Mouse (Mus musculus) kidney, adult 2 months (tissue): ENCODE data around the gene Nfia. TPM values are rescaled to one million over a fixed set of nuclear protein-coding genes. Genes with fewer than 3 reads are reported as not detected.

Experiments
- DNase-seq: peaks from one replicate; pipeline ENCODE4 v3.0.0; 2021
- H3K27ac ChIP-seq: fragments of 200-500 bp; 2 replicates; pipeline ENCODE4 v1.5.1; 2012; ENCODE audit warnings: low read depth, low read length, control low read depth, inconsistent platforms; ENCODE audit not compliant: insufficient read depth
- H3K27me3 ChIP-seq: fragments of 200-500 bp; replicated peaks from 2 replicates; pipeline ENCODE4 v1.6.1; 2012; ENCODE audit warnings: mild to moderate bottlenecking, moderate library complexity, low read length, inconsistent platforms; ENCODE audit not compliant: control insufficient read depth, insufficient read depth
- H3K36me3 ChIP-seq: fragments of 200-500 bp; 2 replicates; pipeline ENCODE4 v1.6.1; 2012; ENCODE audit warnings: mild to moderate bottlenecking, moderate library complexity, low read length, inconsistent platforms; ENCODE audit not compliant: control insufficient read depth, insufficient read depth
- H3K4me1 ChIP-seq: fragments of 200-500 bp; 2 replicates; pipeline ENCODE4 v1.6.1; 2011; ENCODE audit warnings: low read length; ENCODE audit not compliant: control insufficient read depth, insufficient read depth
- H3K4me3 ChIP-seq: fragments of 200-500 bp; 2 replicates; pipeline ENCODE4 v1.5.1; 2011; ENCODE audit warnings: mild to moderate bottlenecking, low read depth, low read length, control low read depth; ENCODE audit not compliant: insufficient read depth
- CTCF ChIP-seq: fragments of 200-500 bp; conservative IDR thresholded peaks from 2 replicates; pipeline ENCODE4 v1.5.1; 2011; ENCODE audit warnings: low read depth, mild to moderate bottlenecking, control low read depth, low read length, moderate library complexity, mixed read lengths; ENCODE audit not compliant: insufficient read depth, insufficient read length
- POLR2A ChIP-seq: fragments of 200-500 bp; IDR thresholded peaks from one replicate; pipeline ENCODE4 v1.6.1; 2011; ENCODE audit warnings: low read depth, low read length, control low read depth
- WGBS: fragments of 180-500 bp; shearing (Covaris S2); methylation state at CpG from one replicate; pipeline ENCODE4 v1.1.7; 2018; 5-methylcytosine and 5-hydroxymethylcytosine counted together
- polyA plus RNA-seq: library from polyadenylated mRNA; depleted of rRNA; stranded (reverse); fragments of >200 nt; gene quantifications from 2 replicates; pipeline ENCODE4 v1.2.3, GENCODE M21; 2012

Nfia gene
- polyA plus RNA-seq, 1 experiment = 46.5 TPM

DNA sequence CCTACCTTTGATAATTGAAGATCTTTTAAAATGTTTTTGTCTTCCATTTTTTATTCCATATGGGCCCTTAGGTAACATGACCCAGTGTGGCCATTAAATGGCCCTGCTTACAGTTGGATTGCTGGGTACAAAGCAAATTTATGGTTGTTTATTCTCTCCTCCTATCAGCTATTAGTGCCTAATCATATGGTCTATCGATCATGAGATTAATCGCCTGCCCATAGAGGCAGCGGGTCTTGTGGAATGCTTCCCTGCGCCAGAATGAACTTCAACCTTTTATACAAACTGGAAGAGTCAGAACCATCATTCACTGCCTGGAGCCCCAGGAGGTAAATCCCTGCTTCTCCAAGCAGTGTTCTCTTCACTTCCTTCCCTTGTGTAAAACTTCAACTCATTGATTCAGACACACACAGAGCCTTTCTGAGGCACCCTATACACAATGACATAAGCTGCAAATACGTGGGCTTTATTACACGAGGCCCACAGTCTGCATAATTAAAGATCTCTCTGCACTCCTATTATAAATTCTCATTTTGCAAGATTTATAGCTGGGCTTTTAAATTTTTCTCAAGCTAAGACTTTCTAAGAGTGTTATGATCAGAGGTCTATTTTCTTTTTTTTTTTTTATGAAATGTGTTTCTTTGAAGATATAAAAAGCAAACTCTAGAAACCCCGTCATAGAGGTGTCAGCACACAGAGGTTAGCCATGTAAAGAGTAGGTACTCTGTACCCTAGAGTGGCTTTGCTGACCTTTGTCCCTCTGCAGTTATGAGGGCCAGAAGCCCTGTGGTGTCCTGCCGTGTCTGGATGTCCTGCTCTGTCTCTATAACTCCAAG is 67.9 kb downstream of the Nfia start:
- H3K36me3 ChIP-seq = no peaks in the 10 kb centered on the region; the same call in 1 of the 2 replicates
- WGBS = 42% methylated on average over 8 of the region's 8 CpGs
- H3K27ac ChIP-seq = peak overlapping the region; percentile 40
- H3K27me3 ChIP-seq = no peaks in the 10 kb centered on the region
- no peak overlapping the region for H3K4me3 ChIP-seq
- peak; percentile 67 for DNase-seq
- peaks cover 32% of the 10 kb centered on the region for H3K4me1 ChIP-seq
- TF ChIP-seq CTCF (no peak), POLR2A (no peak)

DNA sequence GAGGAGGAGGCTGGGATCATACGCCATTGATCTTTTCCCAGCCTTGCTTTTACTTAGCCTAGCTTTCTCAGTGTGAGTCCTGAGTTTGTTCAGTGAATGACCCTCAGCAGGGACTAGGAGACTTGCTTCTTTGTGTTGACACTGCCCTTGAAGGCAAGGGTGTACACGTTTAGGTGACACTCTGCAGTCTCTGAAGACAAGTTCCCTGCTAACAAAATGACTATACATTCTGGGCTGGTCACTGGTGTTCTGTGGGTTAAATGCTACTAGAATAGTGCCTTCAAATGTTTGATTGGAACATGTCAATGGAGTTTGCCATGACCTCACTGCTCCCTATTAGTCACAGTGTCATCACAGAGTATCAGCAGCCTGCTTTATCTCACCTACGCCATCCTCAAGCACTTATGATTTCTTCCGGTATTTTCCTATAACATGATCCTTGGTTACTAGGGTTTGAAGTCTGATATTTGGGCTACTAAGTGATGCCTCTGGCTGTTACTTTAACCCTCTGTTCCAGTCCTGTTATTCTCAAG is 68.6 kb downstream of the Nfia start:
- WGBS = 70% methylated on average over 4 of the region's 4 CpGs
- Histone ChIP-seq H3K27ac (peak overlapping the region; percentile 21), H3K27me3 (no peaks in the 10 kb centered on the region), H3K4me1 (peaks cover 32% of the 10 kb centered on the region), H3K36me3 (no peaks in the 10 kb centered on the region; the same call in 1 of the 2 replicates), H3K4me3 (no peak overlapping the region)
- no peak for DNase-seq
- TF ChIP-seq CTCF = no peak
- no peak for TF ChIP-seq POLR2A

DNA sequence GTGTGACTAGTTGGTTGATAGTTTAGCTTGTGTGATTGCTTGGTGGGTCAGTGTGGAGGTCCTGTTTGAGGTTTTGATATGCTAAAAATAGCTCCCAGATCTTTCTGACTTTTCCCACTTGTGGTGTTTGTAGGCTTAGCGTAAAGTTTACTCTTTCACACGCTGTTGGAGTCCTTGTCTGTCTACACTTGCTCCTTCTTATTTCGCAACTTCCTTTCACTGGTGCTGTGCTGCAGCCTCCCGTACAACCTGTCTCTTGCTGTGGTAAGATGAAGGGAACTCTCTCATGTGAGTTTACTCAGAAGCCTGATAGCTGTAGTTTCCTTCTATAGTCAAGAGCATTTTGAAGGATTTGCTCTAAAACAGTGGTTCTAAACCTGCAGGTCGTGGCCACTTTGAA is 69.2 kb downstream of the Nfia start:
- H3K4me1 ChIP-seq = peaks cover 32% of the 10 kb centered on the region
- 80% methylated on average over 5 of the region's 5 CpGs for WGBS
- H3K4me3 ChIP-seq = no peak overlapping the region
- H3K27ac ChIP-seq = no peak overlapping the region; the same call in 1 of the 2 replicates
- H3K36me3 ChIP-seq = no peaks in the 10 kb centered on the region; the same call in 1 of the 2 replicates
- DNase-seq = no peak
- TF ChIP-seq CTCF (no peak), POLR2A (no peak)
- no peaks in the 10 kb centered on the region for H3K27me3 ChIP-seq

DNA sequence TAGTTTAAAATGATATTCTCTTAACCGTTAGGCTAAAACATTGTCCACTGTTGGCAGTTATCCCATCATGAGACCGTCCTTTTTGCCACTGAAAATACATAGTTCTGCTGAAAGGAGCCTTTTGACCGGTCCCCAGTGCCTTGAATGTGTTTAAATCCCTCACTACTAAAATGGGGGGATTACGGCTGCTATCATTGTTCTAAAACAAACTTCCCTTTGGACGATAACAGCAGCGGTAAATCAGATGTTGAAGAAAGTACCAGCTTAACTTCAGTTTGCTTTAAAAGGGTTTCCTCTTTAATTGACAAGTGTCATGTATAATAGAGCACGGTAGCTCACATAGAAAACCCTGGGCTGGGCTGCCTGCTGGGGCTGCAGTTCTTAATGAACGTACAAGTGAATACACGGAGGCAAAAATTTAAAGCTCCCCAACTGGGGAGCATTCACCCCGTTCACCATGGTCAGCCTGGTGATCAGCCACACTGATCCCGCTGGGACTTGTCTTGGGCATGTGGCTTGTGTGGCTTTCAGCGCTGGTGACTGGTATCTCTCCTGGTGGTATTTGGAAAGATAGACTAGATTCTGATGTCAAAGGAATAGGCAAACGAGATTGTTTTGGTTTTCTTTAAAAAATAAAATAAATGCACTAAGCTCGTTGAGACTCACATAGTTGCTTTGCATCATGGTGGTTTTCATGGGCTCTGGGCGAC is 71.6 kb downstream of the Nfia start:
- H3K4me3 ChIP-seq = no peak overlapping the region
- no peak for DNase-seq
- 85% methylated on average over 15 of the region's 15 CpGs for WGBS
- H3K27ac ChIP-seq = no peak overlapping the region
- peaks cover 24% of the 10 kb centered on the region for H3K4me1 ChIP-seq
- H3K36me3 ChIP-seq = no peaks in the 10 kb centered on the region; the same call in 1 of the 2 replicates
- TF ChIP-seq POLR2A (no peak), CTCF (no peak)
- H3K27me3 ChIP-seq = no peaks in the 10 kb centered on the region

DNA sequence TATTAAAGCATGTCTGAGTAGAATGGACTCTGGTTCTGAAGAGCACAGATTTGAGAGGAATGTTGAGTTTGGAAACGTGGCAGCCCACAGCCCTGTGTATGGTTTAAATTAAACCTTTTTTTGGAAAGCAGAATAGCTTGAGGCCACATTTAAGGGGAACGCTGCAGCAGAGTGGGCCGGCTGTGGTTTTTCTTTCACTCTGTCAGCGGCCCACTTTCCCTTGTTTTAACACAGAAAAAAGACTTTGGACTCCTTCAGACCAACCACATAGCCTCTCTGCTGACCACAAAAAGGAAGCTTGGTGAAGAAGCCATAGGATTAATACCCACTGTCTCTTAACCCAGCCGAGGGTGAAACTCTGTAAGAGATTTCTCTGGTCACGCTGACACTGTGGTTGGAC is 72.4 kb downstream of the Nfia start:
- DNase-seq = no peak
- no peak overlapping the region for H3K4me3 ChIP-seq
- no peaks in the 10 kb centered on the region for H3K27me3 ChIP-seq
- 46% methylated on average over 6 of the region's 6 CpGs for WGBS
- peaks cover 16% of the 10 kb centered on the region for H3K4me1 ChIP-seq
- peak overlapping the region; percentile 56; the same call in 1 of the 2 replicates for H3K27ac ChIP-seq
- TF ChIP-seq CTCF (no peak), POLR2A (no peak)
- no peaks in the 10 kb centered on the region; the same call in 1 of the 2 replicates for H3K36me3 ChIP-seq

DNA sequence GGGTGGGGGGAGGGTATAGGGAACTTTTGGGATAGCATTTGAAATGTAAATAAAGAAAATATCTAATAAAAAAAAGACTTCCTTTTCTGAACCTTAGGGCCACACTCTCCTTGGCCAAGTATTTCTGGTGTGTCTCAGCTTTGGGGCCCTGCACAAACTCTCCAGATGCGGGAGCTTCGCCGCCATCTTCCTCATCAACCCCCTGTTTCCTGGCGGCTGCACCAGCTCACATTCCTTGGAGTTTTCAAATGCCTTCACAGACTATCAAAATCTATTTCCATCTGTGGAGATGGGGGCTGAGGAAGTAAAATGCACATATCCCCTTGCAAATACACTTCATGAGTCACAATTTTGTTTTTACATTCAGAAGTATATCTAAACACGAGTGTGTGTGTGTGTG is 75.1 kb downstream of the Nfia start:
- Histone ChIP-seq H3K27ac (no peak overlapping the region), H3K36me3 (no peaks in the 10 kb centered on the region; the same call in 1 of the 2 replicates), H3K27me3 (no peaks in the 10 kb centered on the region), H3K4me1 (no peaks in the 10 kb centered on the region; the same call in 1 of the 2 replicates), H3K4me3 (no peak overlapping the region)
- TF ChIP-seq POLR2A = no peak
- no peak for TF ChIP-seq CTCF
- 64% methylated on average over 5 of the region's 5 CpGs for WGBS
- DNase-seq = no peak

DNA sequence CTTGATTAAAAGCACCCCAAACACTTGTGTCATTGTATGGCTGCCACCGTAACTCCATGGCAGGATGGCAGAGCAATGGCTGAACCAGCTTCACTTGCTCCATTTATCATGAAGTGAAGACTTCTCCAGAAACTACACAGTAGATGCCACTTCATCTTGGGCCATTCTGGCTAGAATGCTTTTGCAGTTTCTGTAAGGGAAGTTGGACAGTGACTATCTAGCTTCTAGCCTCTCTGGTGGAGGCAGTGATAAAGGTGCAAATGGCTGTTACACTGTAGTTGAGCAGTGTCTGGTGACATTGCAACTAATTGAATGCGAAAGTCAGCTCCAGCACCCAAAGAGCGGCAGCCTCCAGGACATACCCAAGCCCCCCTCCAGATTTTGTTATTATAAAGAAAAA is 78.5 kb downstream of the Nfia start:
- Histone ChIP-seq H3K4me1 (peaks cover 2% of the 10 kb centered on the region; the same call in 1 of the 2 replicates), H3K27me3 (no peaks in the 10 kb centered on the region), H3K27ac (no peak overlapping the region), H3K4me3 (no peak overlapping the region), H3K36me3 (no peaks in the 10 kb centered on the region; the same call in 1 of the 2 replicates)
- WGBS = 92% methylated on average over 3 of the region's 3 CpGs
- DNase-seq = no peak
- no peak for TF ChIP-seq CTCF
- no peak for TF ChIP-seq POLR2A
